ENCODE assay signal across 8 mouse cellular contexts in the genomic region with DNA sequence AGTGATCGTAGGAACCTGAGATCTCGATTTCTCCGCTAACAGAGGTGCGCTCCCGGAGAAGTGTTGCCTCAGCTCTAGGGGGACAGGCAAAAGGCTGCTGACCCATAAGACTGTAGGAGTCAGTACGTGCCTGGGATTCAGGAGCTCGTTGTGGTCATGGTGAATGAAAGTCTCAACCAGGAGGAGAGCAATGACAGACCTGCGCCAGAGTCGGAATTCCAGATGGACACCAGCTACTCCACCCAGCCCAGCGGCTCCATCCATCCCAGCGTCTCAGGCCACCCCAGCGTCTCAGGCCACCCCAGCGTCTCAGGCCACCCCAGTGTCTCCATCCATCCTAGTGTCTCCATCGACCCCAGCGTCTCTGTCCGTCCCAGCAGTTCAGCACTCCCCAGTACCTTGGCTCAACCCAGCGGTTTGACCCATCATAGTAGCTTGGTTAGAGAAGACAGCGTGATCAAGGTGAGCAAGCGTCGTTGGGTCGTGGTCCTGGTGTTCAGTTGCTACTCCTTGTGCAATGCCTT. TPM values are rescaled to one million over a fixed set of nuclear protein-coding genes. Genes with fewer than 3 reads are reported as not detected.
DNase-seq lines count a peak whose midpoint lies in the region; ATAC-seq lines count a peak whose summit lies in the region.

No protein-coding gene starts in this region.

- WGBS in kidney, embryonic 14.5 days = 23% methylated on average over 21 of the region's 21 CpGs
- 19% methylated on average over 21 of the region's 21 CpGs for WGBS in hindbrain, embryonic 12.5 days
- 22% methylated on average over 21 of the region's 21 CpGs for WGBS in midbrain, embryonic 13.5 days

- H3K4me2 ChIP-seq in kidney, embryonic 14.5 days (replicated peaks; ENCODE audit: low read depth, low read length) = peak overlapping the region; percentile 98
- peak overlapping the region; percentile 92 for H3K4me2 ChIP-seq in hindbrain, embryonic 12.5 days (replicated peaks)
- H3K4me2 ChIP-seq in midbrain, embryonic 13.5 days (replicated peaks) = peak overlapping the region; percentile 83

- ATAC-seq in kidney, embryonic 14.5 days (ENCODE audit: low FRiP score, low TSS enrichment) = peak; percentile 28
- ATAC-seq in common myeloid progenitor, adult 5-6 weeks (replicated peaks; ENCODE audit: low read depth, poor library complexity, severe bottlenecking) = 0 out of 2 replicates have a peak, but pooled peaks have one; percentile 5
- 0 out of 2 replicates have a peak, but pooled peaks have one; percentile 29 for ATAC-seq in hindbrain, embryonic 12.5 days (ENCODE audit: low FRiP score)
- peak; percentile 34; the same call in 1 of the 2 replicates for ATAC-seq in midbrain, embryonic 13.5 days

- H3K4me3 ChIP-seq in kidney, embryonic 14.5 days (ENCODE audit: low read length) = peak overlapping the region; percentile 48
- H3K4me3 ChIP-seq in hindbrain, embryonic 12.5 days = peak overlapping the region; percentile 41
- H3K4me3 ChIP-seq in midbrain, embryonic 13.5 days (replicated peaks) = peak overlapping the region; percentile 43

- DNase-seq in kidney, postnatal 25 days = no peak
- no peak for DNase-seq in cerebellum, postnatal 25 days
- no peak for DNase-seq in kidney, adult 9 months
- DNase-seq in layer of hippocampus, postnatal 25 days (ENCODE audit: extremely low spot score in 1 of 2, low spot score in 1 of 2) = no peak

- no peaks in the 10 kb centered on the region for H3K36me3 ChIP-seq in kidney, embryonic 14.5 days (ENCODE audit: control insufficient read depth, insufficient read depth, low read length)
- H3K36me3 ChIP-seq in hindbrain, embryonic 12.5 days = no peaks in the 10 kb centered on the region
- H3K36me3 ChIP-seq in midbrain, embryonic 13.5 days = no peaks in the 10 kb centered on the region

- peak overlapping the region; percentile 53; the same call in 1 of the 2 replicates for H3K9ac ChIP-seq in kidney, embryonic 14.5 days (ENCODE audit: low read depth, low read length)
- H3K9ac ChIP-seq in hindbrain, embryonic 12.5 days = peak overlapping the region; percentile 45
- peak overlapping the region; percentile 54 for H3K9ac ChIP-seq in midbrain, embryonic 13.5 days (replicated peaks)

- H3K4me1 ChIP-seq in kidney, embryonic 14.5 days (ENCODE audit: control insufficient read depth, insufficient read depth, low read length) = no peaks in the 10 kb centered on the region
- peaks cover 11% of the 10 kb centered on the region for H3K4me1 ChIP-seq in hindbrain, embryonic 12.5 days
- peaks cover 15% of the 10 kb centered on the region for H3K4me1 ChIP-seq in midbrain, embryonic 13.5 days (replicated peaks)

- no peaks in the 10 kb centered on the region; the same call in 1 of the 2 replicates for H3K27me3 ChIP-seq in kidney, embryonic 14.5 days (ENCODE audit: control insufficient read depth, insufficient read depth, low read length)
- peaks cover 19% of the 10 kb centered on the region for H3K27me3 ChIP-seq in hindbrain, embryonic 12.5 days
- peaks cover 25% of the 10 kb centered on the region for H3K27me3 ChIP-seq in midbrain, embryonic 13.5 days

- H3K9me3 ChIP-seq in kidney, embryonic 14.5 days (ENCODE audit: control insufficient read depth, low read length) = no peaks in the 10 kb centered on the region
- no peaks in the 10 kb centered on the region for H3K9me3 ChIP-seq in hindbrain, embryonic 12.5 days (replicated peaks)
- H3K9me3 ChIP-seq in midbrain, embryonic 13.5 days = no peaks in the 10 kb centered on the region

- H3K27ac ChIP-seq in kidney, embryonic 14.5 days (ENCODE audit: low read depth, low read length) = no peak overlapping the region
- H3K27ac ChIP-seq in hindbrain, embryonic 12.5 days = no peak overlapping the region
- no peak overlapping the region for H3K27ac ChIP-seq in midbrain, embryonic 13.5 days

RNA-seq across cellular contexts. Expression of gene Flvcr2, which starts 0.4 kb away (rescaled TPM):
- polyA plus RNA-seq in kidney, embryonic 14.5 days (2014; fragmentation: Nextera tagmentation; extraction: Ambion mirVana) = 0.94 and 2.2 TPM in 2 replicates
- 0.41 TPM in 1 of 2 replicates, not detected in the other for total RNA-seq in common myeloid progenitor, adult 5-6 weeks (2017)
- 2.6 and 3.4 TPM in 2 replicates for polyA plus RNA-seq in hindbrain, embryonic 12.5 days (2016; fragmentation: Nextera tagmentation; extraction: Ambion mirVana)
- polyA plus RNA-seq in midbrain, embryonic 13.5 days (2015; fragmentation: Nextera tagmentation; extraction: Ambion mirVana) = 3.5 and 4.4 TPM in 2 replicates
- 1 to 10 TPM; 2.5 to 3.0 TPM for total RNA-seq in layer of hippocampus, postnatal 25 days (2021)
